Mouse (Mus musculus): ENCODE data around the gene Sp2.

DNA sequence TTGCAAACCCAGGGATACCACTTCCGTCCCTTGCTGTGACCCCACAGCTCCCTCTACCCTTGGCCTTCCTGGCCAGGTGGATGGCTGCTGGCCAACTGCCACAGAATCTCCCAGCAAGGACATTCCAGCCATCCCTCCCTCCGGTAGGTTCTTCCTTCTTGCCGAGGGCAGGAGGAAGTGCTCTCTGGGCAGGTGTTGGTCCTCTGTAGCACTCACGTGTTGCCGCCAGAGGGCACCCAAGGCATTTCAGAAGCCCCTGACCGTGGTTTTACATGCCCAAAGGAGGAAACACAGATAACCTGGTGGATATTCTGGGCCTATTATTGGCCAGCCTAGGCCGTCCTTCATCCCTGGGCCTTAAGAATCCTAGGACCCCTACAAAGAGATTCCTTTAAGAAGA is 404 bp downstream of the Sp2 start:
- TF ChIP-seq MAX (IDR thresholded peaks at IDR 0.05; ENCODE audit: low read length), result peak; percentile 96
- TF ChIP-seq GABPA (IDR thresholded peaks at IDR 0.05; ENCODE audit: insufficient replicate concordance, low read depth, low read length), result no peak
- peak; percentile 90 to 100 for TF ChIP-seq CTCF (conservative IDR thresholded peaks at IDR 0.05 in 1 of 2, IDR thresholded peaks at IDR 0.05 in 1 of 2; ENCODE audit: low read depth in 2 of 2, low read length in 2 of 2)
- no peak for TF ChIP-seq POLR2A (IDR thresholded peaks at IDR 0.05; ENCODE audit: low read depth, low read length)
- peak; percentile 33; the same call in 1 of the 2 replicates for TF ChIP-seq EP300 (IDR thresholded peaks at IDR 0.05; ENCODE audit: low read length)

All from CH12.LX (cell line).